Mouse (Mus musculus): ENCODE measurements around the gene Rin2.

GRCm38 (mm10) chr2:145884036-145884912 is 209.3 kb downstream of the Rin2 start:
- TF ChIP-seq CTCF (IDR thresholded peaks at IDR 0.05; ENCODE audit: borderline replicate concordance, insufficient read depth, low read depth, low read length) (no peak), POLR2A (IDR thresholded peaks at IDR 0.05; ENCODE audit: borderline replicate concordance, insufficient read depth, low read length) (no peak)
